Mouse (Mus musculus): ENCODE results near the gene Gm43191.

- TF ChIP-seq HCFC1 (IDR thresholded peaks at IDR 0.05; ENCODE audit: borderline replicate concordance, insufficient read depth, low read length) (no peak), ZC3H11A (IDR thresholded peaks at IDR 0.05; ENCODE audit: borderline replicate concordance, low read depth, low read length) (no peak), ZNF384 (IDR thresholded peaks at IDR 0.05; ENCODE audit: low read depth, low read length) (no peak)
Observed at GRCm38 (mm10) chr3:116695666-116695985, 14.6 kb upstream of the Gm43191 start.

Data from ES-E14 (cell line).